Mouse (Mus musculus) hindlimb bud, embryonic 11.5 days (tissue): ENCODE data around the gene Tspan9.
A peak's percentile ranks its signal among the peaks of the same experiment; 100 is the strongest.

Source experiments
- DNase-seq: peaks from one replicate; pipeline ENCODE4 v3.0.0-alpha.2; 2012; ENCODE audit warnings: low read depth, low spot score; ENCODE audit errors: extremely low spot score

Gene Tspan9

DNA sequence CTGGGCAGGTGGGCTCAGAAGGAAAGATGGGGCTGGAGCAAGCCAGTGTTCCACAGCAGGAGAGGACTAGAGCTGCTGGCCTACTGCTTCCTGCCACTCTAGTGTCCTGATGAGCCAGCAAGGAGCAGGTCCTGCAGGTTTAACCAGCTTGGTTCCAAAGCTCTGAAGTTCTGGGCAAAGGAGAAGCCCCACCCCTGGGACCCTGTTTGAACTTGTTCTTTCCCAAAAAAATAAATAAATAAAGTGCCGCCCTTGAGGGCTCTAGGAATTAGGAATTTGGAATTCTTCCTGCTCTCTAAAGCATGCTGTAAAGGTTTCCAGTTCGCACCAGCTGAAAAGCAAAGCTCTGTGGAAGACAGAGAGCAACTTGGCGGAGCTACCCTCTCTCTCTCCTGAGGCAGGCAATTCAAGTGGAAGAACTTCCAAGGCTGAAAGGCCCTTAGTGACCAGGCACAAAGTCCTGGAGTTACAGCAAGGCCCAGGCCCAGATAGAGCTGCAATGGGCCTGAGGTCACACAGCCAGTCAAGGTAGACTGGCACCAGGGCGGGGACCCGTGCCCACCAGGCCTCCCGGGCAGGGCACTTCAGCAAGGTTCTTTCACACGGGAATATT is 38.6 kb downstream of the Tspan9 start:
- DNase-seq, result no peak

DNA sequence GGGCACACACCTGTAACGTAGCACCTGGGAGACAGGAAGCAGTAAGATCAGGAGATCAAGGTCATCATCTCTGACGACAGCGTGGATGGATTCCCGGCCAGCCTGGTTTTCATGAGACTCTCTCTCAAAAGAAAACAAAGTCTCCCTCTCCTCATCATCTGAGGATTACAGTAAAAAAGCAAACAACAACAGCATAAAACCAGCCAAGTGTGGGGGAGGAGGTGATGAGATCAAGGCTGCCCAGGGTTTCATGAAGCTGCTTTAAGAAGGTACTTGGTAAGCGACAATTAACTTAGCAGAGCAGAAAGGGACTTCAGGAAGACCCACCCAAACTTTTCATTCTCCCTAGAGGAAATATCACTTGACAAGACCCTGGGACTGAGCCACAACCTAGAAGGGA is 39.5 kb downstream of the Tspan9 start:
- DNase-seq, result no peak

DNA sequence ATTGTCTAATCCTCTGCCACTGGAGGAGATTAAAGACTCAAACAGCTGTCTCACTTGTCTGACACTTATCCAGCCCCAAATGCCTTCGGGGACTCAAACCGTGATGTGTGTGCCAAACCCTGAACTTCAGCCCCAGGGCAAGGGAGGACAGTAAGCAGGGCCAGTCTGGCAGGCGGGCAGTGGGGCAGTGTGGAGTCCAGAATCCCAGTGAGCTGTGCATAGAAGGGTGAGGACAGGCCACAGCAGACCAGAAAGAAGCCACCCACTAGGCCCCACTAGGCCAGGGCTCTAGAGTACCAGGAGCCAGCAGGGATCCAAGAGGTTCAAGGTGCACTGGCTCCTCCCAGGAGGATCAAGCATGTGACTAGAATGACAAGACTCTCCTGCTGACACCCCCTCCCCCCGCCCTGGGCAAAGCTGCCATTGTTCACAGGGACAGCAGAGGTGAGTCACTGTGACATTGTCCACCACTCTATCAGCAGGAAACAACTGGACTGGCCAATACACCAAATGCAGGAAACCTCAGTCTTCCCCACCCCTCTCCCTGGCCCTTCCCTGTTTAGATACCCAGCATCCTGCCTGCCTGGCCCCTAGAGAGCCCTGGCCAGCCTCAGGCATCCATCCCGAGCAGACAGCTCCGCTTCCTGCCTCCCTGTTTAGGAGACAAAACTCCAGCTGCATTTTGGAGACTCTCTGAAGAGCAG is 40.9 kb downstream of the Tspan9 start:
- DNase-seq, result no peak

DNA sequence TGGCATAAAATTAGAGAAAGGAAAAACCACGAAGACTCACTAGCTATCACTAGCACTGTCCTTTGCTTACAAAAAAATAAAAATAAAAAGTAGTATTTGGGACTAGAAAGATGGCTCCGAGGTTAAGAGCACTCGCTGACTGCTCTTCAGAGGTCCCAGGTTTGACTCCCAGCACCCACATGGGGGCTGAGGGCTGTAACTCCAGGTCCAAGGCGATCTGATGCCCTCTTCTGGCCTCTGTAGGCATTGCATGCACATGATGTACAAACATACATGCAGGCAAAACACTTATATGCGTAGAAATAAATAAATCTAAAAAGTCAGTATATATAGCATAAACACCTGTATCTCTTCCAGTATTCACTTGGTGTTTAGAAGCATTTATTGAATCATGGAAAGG is 43.5 kb downstream of the Tspan9 start:
- DNase-seq, result no peak

DNA sequence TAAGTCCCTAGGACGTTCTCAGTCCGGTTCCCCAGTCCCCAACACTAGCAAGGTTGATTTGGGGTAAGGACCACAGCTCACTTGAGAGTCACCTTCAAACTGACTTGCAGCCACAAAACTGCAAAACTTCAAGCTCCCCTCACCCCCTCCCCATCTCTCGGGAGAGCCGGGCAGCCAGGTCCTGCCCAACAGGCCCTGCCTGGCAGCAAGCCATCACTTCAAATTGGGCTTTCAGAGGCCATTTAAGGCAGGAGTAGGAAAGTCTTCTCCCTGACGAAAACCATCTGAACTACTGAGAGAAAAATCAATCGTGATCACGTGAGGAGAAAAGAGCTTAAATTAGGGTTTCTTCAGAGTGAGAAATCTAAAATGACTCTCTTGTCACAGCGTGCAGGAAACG is 44.2 kb downstream of the Tspan9 start:
- no peak for DNase-seq

DNA sequence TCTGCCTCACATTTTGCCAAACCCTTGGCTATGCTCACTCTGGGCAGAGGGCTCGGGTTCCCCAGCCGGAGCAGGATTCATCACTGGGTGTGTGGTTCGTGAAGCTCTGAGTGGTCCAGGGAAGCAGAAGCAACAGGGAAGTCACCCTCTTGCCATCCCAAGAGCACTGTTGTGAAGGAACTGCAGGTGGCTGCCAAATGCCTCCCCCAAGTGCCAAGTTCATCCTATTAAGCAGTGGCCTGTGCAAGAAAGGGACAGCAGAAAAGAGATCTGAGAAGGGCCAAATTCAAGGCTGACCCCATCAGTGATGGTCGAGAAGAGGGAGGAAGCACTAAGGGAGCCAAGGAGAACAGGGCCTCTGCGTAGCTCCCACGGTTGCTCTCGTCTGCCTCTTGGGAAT is 46.9 kb downstream of the Tspan9 start:
- no peak for DNase-seq

DNA sequence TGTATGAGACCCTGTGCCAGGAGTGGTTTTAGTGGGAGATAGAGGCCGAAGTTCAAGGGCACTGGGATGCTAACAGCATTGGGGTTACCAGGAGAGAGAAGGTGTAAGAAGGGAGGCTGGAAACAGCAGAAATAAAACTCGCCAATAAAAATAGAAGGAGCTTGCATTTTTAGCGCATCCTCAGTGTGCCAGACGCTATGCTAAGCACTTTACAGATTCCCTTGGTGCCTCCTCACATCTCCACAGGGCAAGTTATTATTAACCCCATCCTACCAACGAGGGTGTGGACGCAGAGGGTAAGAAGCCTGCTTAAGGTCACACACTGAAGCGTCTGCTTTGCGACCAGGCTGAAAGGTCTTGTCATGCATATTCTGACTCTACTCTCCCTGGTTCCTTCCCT is 47.5 kb downstream of the Tspan9 start:
- DNase-seq, result no peak

DNA sequence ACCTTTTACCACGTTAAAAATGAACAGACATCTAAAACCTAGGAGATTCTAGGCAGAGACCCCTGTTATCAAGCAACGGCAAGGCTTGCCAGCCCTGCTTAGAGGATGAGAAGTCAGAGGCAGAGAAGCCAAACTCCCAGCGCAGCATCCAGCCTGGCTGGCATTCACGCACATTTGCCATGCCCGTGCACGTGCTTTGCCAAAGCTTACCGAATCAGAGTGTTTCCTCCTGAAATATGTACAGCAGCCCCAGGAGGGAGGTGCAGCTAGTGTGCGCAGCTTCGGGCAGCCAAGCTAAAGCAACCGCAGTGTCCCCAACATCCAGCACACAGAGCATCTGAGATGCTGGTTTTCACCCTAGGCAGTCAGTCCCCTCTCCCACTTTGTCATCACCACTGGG is 48.3 kb downstream of the Tspan9 start:
- no peak for DNase-seq

DNA sequence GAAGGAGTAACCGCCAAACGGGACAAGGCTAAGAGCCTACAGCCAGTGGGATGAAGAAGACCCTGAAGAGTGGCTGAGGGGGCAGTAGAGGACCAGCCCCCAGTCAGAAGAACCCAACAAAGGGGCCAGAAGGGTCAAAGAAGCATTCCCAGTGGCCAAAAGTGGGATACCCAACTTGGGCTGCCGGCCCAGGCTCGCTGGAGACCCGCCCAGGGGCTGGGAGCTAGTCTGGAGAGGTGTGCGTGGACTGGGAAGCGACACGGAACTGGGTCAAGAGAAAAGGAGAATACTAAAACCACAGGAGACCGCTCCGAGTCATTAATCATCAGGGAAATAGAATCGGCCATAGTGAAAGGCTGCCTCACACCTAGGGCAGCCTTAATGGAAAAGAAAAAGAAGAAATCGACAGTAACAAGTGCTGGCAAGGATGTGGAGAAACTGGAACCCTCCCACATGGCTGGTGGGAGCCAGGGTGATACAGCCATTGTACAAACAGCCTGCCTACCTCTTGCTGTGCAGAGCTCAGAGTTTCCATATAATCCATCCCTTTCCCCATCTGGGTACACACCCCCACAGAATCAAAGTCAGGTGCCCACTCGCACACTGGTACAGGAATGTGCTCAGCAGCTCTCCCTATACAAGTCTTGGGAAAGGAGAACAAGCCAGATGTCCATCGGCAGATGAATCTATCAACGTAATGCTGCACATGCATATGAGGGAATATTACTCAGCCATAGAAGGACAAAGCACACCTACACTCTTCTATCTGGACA is 49.4 kb downstream of the Tspan9 start:
- no peak for DNase-seq

DNA sequence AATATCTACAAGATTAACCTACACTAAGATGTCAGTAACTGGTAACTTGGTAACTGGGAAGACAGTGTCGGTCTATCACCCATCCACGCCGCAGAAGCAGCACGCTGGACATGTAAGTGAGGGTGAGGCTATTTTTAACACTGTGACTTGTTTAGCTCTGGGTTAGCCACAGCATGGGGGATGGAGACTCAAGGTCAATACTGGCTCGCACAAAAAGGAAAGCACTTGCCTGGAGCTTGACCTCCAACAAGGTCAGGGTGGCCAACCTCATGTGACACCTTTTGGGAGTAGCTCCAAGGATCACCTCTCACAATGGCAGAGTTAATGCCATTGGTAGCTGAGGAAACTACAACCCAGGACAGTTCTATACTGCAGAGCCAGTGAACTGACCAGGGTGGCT is 50.8 kb downstream of the Tspan9 start:
- no peak for DNase-seq

DNA sequence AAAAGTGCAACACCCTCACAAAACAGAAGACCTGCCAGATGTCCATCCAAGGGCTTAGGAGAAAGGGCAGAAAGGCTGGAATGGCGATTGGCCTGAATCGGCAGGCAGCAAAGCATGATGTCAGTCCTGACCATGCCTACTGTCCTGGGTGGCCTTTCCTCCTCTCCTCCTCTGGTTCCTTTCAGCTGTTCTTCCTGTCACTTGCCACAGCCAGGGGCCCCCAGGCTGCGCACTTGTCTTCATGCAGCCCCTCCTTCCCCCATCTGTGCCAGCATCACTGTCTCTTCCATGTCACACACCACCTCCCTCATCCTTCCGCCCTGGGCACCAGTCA is 51.6 kb downstream of the Tspan9 start:
- no peak for DNase-seq

DNA sequence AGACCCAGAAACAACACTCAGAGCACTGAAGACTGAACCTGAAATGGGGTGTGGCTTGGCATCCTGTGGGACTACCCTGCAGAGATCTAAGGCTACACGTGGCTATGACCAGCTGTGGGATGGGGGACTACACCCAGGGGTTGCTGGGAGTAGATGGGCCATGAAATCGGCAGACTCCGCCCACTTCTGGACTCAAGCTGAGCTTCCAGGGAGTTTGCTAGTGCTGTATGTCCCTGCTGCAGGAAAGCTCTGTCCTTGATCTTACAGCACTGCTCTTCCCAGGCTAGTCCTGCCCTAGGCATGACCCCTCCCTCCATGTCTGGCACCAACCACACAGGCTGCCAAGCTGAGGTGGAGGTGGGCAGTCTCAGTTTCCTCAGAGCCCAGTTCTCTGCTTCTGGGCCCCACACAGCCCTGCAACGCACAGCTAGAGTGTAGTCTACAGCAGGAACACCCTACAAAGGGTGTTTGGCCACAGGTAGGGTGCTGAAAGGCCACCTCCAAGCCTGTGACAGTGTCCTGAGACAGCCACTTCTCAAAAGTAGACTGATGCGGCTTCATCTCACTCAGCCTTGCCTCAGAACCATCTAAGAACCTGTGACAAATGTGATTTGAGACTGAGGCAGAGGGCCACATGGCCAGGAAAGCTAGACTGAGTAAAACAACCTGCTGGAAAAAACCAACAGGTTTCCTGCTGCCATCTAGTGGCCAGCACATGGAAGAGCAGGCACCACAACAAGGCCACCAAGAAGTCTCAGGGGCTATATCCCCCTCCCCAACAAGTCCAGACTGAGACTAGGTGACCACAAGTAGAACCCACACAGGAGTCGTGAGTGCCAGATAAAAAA is 52.2 kb downstream of the Tspan9 start:
- DNase-seq, result peak; percentile 68

DNA sequence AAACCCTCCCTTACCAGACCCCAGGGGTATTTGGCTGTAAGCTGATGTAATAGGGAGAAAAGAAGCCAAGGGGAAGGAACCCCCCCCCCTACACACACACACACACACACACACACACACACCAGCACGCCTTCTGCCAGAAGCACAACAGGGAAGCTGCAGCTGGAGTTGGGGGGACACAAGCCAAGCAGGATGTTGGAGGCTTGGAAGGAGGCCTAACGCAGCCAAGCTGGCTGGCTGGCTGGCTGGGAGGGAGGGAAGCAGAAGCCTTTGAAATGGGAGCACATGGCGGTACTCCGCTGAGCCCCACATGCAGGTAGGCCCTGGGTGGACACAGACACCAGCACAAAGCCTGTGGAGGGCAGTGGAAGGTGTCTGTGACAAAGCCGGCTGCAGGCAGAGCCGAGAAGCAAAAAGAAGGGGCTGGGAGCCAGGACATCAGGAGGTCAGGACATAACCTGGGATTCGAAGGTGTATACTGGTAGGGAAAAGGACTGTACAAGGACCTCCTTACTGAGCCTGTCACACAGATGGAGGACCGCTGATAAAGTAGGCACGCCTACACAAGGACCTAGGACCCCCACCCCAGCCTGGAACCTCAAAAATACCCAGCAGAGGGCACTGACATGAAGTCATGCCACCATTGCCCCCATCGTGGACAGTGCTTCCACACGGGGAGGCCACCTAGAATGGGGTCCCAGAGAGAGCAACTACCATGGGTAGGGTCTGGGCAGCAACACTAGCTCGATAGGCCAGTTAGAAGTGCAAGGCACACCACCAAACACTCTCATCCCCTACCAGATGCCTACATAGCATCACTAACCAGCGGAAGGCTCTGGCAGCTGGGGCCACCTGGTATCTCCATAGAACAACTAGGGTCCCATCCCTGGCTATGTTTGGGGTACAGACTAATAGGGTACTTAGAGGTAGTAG is 53.4 kb downstream of the Tspan9 start:
- DNase-seq, result no peak

DNA sequence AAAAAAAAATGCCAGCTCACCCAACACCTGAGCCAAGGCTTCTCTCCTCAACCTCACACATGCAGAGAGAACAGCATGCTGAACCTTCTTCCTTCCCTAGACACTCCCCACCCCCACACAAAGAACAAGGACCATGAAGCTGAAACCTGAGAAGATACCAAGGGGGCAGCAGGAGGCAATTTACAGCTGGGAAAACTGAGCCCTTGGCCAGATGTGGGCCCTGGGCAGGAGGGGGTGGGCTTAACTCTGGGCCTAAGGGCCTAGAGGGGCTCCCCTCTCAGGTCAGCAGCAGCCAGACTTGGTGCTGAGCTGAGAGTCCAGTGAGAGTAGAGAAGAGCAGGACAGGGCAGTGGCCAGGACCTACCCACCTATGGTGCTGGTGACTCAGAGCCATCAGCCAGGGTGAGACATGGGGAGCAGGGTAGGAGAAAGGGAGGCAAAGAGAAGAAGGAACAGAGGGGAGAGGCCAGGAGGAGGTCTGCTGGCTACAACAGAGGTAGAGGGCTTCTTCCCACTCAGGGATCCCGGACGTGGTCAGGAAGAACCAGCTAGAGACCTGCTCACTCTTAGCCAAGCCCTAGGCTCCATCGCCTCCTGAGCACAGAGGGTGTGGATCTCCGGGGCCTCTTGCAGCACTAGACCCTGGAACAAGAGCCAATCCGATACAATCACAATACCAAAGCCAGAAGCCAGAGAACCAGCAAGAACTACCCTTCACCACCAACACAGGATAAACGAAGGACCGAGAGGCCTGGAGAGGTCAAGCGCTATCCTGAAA is 54.5 kb downstream of the Tspan9 start:
- no peak for DNase-seq

DNA sequence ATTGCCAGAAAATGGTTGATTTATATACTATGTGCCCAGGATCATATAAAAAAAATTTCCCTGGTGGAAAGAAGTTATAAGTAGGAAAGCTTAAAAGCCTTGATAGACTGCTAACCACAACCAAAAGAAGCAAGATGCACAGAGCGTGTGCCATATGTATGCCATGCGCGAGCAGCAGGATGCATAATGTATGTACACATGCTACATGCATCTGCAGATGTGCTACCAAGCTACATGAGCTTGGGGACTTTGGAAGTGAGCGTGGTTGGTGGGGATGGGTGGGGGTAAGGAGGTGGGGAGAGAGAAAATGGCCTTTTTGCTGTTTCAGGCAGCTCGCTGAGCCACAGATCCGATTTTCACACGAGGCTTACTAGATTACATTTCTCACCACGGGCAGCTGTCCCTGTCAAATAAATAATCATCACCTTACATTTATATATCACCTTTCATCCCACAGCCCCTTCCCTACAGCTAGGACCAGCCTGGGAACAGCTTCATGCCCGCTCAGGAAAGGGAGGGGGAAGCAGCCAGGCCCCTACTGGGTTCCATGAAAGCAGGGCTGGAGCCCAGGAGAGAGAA is 57.8 kb downstream of the Tspan9 start:
- DNase-seq, result no peak

DNA sequence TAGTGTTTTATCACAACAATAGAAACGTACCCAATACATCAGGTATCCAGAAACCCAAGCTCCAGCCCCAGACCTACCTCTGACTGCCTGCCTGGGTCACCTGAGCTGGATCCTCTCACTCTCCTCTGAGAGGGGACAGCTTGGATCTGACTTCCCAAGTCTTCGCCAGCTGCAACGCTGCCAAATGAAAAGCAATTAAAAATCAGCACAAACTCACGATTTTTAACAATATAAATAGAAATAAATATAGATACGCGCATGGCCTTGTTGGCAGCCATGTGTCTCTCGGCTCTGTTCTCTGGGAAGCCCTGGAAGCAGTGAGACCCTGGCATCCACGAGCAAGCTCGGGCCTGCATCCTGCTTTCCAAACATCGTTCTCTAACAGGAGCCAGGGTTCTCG is 60.1 kb downstream of the Tspan9 start:
- DNase-seq, result no peak

DNA sequence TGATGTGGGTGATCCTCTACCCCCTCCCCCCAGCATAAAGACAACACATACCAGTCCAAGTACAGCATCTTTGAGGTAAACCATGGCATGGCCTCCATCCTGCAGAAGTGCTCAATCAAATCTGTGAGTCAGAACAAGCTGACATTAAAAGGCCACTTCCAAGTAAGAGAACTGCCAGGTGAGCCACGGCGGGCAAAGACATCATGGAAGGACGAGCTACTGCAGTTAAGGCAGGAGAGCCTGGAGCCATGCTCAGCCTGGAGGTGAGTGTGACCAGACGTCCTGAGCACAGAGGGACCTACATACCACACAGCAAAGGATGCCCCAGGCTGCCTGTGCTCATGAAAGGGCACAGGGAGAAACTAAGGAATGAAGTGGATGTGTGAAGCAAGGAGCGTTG is 61.6 kb downstream of the Tspan9 start:
- DNase-seq, result no peak

DNA sequence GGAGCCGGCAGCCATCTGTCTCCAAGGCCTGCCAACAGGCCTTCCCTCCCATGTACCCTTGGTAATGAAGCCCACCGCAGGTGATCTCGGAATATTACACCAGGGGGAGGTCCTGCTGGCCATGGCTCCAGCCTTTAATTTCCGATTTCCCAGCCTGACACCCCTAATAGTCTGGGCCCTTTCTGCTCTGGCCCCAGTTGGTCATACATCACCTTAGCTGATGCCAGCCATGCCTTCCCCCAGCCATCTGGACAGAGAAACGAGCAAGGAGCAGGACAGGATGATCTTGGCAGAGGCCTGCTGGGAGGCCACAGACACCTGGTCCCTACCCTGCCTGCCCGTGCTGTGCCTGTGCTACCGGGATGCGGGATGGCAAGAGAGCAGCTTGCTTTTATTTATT is 62.1 kb downstream of the Tspan9 start:
- DNase-seq, result no peak

DNA sequence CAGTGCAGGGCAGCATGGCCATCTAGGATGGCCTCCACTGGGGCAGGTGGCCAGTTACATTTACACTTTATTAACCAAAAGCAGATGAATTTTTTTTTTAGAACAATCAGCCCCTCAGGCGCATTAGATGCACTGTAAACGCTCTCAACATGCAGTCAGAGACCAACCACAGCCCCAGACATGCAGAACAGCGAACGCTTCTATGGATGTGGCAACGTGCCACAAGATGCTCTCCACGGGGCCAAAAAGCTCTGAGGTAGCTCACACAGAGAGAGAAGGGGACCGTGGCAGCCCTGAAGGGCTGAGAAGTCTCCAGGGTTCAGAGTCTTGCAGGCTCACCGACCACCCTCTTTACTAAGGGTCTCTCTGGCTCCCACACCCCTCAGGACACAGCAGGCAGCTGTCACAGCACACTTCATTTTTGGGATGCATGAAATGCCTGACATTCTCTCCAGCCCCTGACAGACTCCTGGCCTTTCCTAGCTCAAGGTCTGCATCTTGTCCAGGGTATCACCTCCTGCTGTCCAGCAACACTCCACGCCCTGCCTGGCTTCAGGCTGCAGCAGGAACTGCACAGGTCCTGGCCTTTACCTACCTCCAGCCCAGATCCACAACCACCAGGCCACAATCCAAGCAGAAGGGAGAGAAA is 63.7 kb downstream of the Tspan9 start:
- no peak for DNase-seq
